Mouse (Mus musculus): ENCODE results near the gene Il21r. TPM values are rescaled to one million over a fixed set of nuclear protein-coding genes. Genes with fewer than 3 reads are reported as not detected.

Il21r gene
- polyA plus RNA-seq, 1 experiment from 2014 or later: 0.11 TPM

GRCm38 (mm10) chr7:125599373-125599973 lies 3.8 kb upstream of the Il21r start:
- no peak for ATAC-seq (replicated peaks; ENCODE audit: insufficient number of reproducible peaks, low FRiP score, low TSS enrichment, low read depth)
- 54% methylated on average over 4 of the region's 4 CpGs for WGBS

GRCm38 (mm10) chr7:125600136-125600535 lies 3.1 kb upstream of the Il21r start:
- 72% methylated on average over 10 of the region's 10 CpGs for WGBS
- no peak overlapping the region for H3K9ac ChIP-seq (replicated peaks; ENCODE audit: low read length)
- DNase-seq (ENCODE audit: low spot score): no peak

More at GRCm38 (mm10) chr7:125599373-125599973, 3.8 kb upstream of the Il21r start:
- DNase-seq (ENCODE audit: low spot score): no peak
- H3K9ac ChIP-seq (replicated peaks; ENCODE audit: low read length): no peak overlapping the region
- H3K27me3 ChIP-seq (ENCODE audit: control insufficient read depth, insufficient read depth, low read length): no peaks in the 10 kb centered on the region
- no peak overlapping the region for H3K27ac ChIP-seq (replicated peaks; ENCODE audit: low read depth, low read length)
- H3K9me3 ChIP-seq (replicated peaks; ENCODE audit: control insufficient read depth, low read length): no peaks in the 10 kb centered on the region
- no peaks in the 10 kb centered on the region for H3K4me1 ChIP-seq (ENCODE audit: control insufficient read depth, insufficient read depth, low read length)
- H3K36me3 ChIP-seq (replicated peaks; ENCODE audit: control insufficient read depth, insufficient read depth, low read depth, low read length): no peaks in the 10 kb centered on the region
- no peak overlapping the region for H3K4me3 ChIP-seq (ENCODE audit: low read depth, low read length)
- H3K4me2 ChIP-seq (ENCODE audit: low read depth, low read length): no peak overlapping the region

GRCm38 (mm10) chr7:125600612-125601279 lies 2.5 kb upstream of the Il21r start:
- Histone ChIP-seq H3K9ac (replicated peaks; ENCODE audit: low read length) (no peak overlapping the region), H3K4me2 (ENCODE audit: low read depth, low read length) (no peak overlapping the region), H3K4me1 (ENCODE audit: control insufficient read depth, insufficient read depth, low read length) (no peaks in the 10 kb centered on the region), H3K4me3 (ENCODE audit: low read depth, low read length) (no peak overlapping the region), H3K27ac (replicated peaks; ENCODE audit: low read depth, low read length) (no peak overlapping the region), H3K9me3 (replicated peaks; ENCODE audit: control insufficient read depth, low read length) (no peaks in the 10 kb centered on the region), H3K27me3 (ENCODE audit: control insufficient read depth, insufficient read depth, low read length) (no peaks in the 10 kb centered on the region), H3K36me3 (replicated peaks; ENCODE audit: control insufficient read depth, insufficient read depth, low read depth, low read length) (no peaks in the 10 kb centered on the region)
- DNase-seq (ENCODE audit: low spot score) (no peak), ATAC-seq (replicated peaks; ENCODE audit: insufficient number of reproducible peaks, low FRiP score, low TSS enrichment, low read depth) (no peak)
- 51% methylated on average over 6 of the region's 6 CpGs for WGBS

More at GRCm38 (mm10) chr7:125600136-125600535, 3.1 kb upstream of the Il21r start:
- no peaks in the 10 kb centered on the region for H3K27me3 ChIP-seq (ENCODE audit: control insufficient read depth, insufficient read depth, low read length)
- no peaks in the 10 kb centered on the region for H3K9me3 ChIP-seq (replicated peaks; ENCODE audit: control insufficient read depth, low read length)
- no peaks in the 10 kb centered on the region for H3K4me1 ChIP-seq (ENCODE audit: control insufficient read depth, insufficient read depth, low read length)
- no peak overlapping the region for H3K4me3 ChIP-seq (ENCODE audit: low read depth, low read length)
- H3K27ac ChIP-seq (replicated peaks; ENCODE audit: low read depth, low read length): no peak overlapping the region
- ATAC-seq (replicated peaks; ENCODE audit: insufficient number of reproducible peaks, low FRiP score, low TSS enrichment, low read depth): no peak
- no peak overlapping the region for H3K4me2 ChIP-seq (ENCODE audit: low read depth, low read length)
- H3K36me3 ChIP-seq (replicated peaks; ENCODE audit: control insufficient read depth, insufficient read depth, low read depth, low read length): no peaks in the 10 kb centered on the region

- Histone ChIP-seq H3K4me1 (ENCODE audit: control insufficient read depth, insufficient read depth, low read length) (no peaks in the 10 kb centered on the region), H3K36me3 (replicated peaks; ENCODE audit: control insufficient read depth, insufficient read depth, low read depth, low read length) (no peaks in the 10 kb centered on the region), H3K4me2 (ENCODE audit: low read depth, low read length) (no peak overlapping the region), H3K4me3 (ENCODE audit: low read depth, low read length) (no peak overlapping the region), H3K27ac (replicated peaks; ENCODE audit: low read depth, low read length) (no peak overlapping the region), H3K9ac (replicated peaks; ENCODE audit: low read length) (no peak overlapping the region), H3K9me3 (replicated peaks; ENCODE audit: control insufficient read depth, low read length) (no peaks in the 10 kb centered on the region), H3K27me3 (ENCODE audit: control insufficient read depth, insufficient read depth, low read length) (no peaks in the 10 kb centered on the region)
- DNase-seq (ENCODE audit: low spot score): no peak
- 88% methylated on average over 6 of the region's 6 CpGs for WGBS
- ATAC-seq (replicated peaks; ENCODE audit: insufficient number of reproducible peaks, low FRiP score, low TSS enrichment, low read depth): no peak
These were observed 2.0 kb upstream of the Il21r start for GRCm38 (mm10) chr7:125601280-125601670.

- 70% methylated on average over 11 of the region's 11 CpGs for WGBS
These were observed 1.3 kb upstream of the Il21r start for GRCm38 (mm10) chr7:125601821-125602448.

GRCm38 (mm10) chr7:125604362-125605319 lies 1.4 kb downstream of the Il21r start:
- Histone ChIP-seq H3K9ac (replicated peaks; ENCODE audit: low read length) (no peak overlapping the region), H3K4me2 (ENCODE audit: low read depth, low read length) (no peak overlapping the region), H3K36me3 (replicated peaks; ENCODE audit: control insufficient read depth, insufficient read depth, low read depth, low read length) (no peaks in the 10 kb centered on the region), H3K4me3 (ENCODE audit: low read depth, low read length) (no peak overlapping the region), H3K9me3 (replicated peaks; ENCODE audit: control insufficient read depth, low read length) (no peaks in the 10 kb centered on the region), H3K27me3 (ENCODE audit: control insufficient read depth, insufficient read depth, low read length) (no peaks in the 10 kb centered on the region), H3K4me1 (ENCODE audit: control insufficient read depth, insufficient read depth, low read length) (no peaks in the 10 kb centered on the region), H3K27ac (replicated peaks; ENCODE audit: low read depth, low read length) (no peak overlapping the region)
- ATAC-seq (replicated peaks; ENCODE audit: insufficient number of reproducible peaks, low FRiP score, low TSS enrichment, low read depth): no peak
- 79% methylated on average over 12 of the region's 12 CpGs for WGBS
- DNase-seq (ENCODE audit: low spot score): no peak

More at GRCm38 (mm10) chr7:125601821-125602448, 1.3 kb upstream of the Il21r start:
- no peak overlapping the region for H3K27ac ChIP-seq (replicated peaks; ENCODE audit: low read depth, low read length)
- no peak overlapping the region for H3K4me3 ChIP-seq (ENCODE audit: low read depth, low read length)
- DNase-seq (ENCODE audit: low spot score): no peak
- H3K4me1 ChIP-seq (ENCODE audit: control insufficient read depth, insufficient read depth, low read length): no peaks in the 10 kb centered on the region
- ATAC-seq (replicated peaks; ENCODE audit: insufficient number of reproducible peaks, low FRiP score, low TSS enrichment, low read depth): no peak
- H3K4me2 ChIP-seq (ENCODE audit: low read depth, low read length): no peak overlapping the region
- no peaks in the 10 kb centered on the region for H3K36me3 ChIP-seq (replicated peaks; ENCODE audit: control insufficient read depth, insufficient read depth, low read depth, low read length)
- no peaks in the 10 kb centered on the region for H3K27me3 ChIP-seq (ENCODE audit: control insufficient read depth, insufficient read depth, low read length)
- H3K9me3 ChIP-seq (replicated peaks; ENCODE audit: control insufficient read depth, low read length): no peaks in the 10 kb centered on the region
- no peak overlapping the region for H3K9ac ChIP-seq (replicated peaks; ENCODE audit: low read length)

- DNase-seq (ENCODE audit: low spot score) (no peak), ATAC-seq (replicated peaks; ENCODE audit: insufficient number of reproducible peaks, low FRiP score, low TSS enrichment, low read depth) (no peak)
- no peaks in the 10 kb centered on the region for H3K27me3 ChIP-seq (ENCODE audit: control insufficient read depth, insufficient read depth, low read length)
- no peaks in the 10 kb centered on the region for H3K4me1 ChIP-seq (ENCODE audit: control insufficient read depth, insufficient read depth, low read length)
- H3K36me3 ChIP-seq (replicated peaks; ENCODE audit: control insufficient read depth, insufficient read depth, low read depth, low read length): no peaks in the 10 kb centered on the region
- no peak overlapping the region for H3K4me3 ChIP-seq (ENCODE audit: low read depth, low read length)
- no peak overlapping the region for H3K27ac ChIP-seq (replicated peaks; ENCODE audit: low read depth, low read length)
- H3K9me3 ChIP-seq (replicated peaks; ENCODE audit: control insufficient read depth, low read length): no peaks in the 10 kb centered on the region
- no peak overlapping the region for H3K9ac ChIP-seq (replicated peaks; ENCODE audit: low read length)
- H3K4me2 ChIP-seq (ENCODE audit: low read depth, low read length): no peak overlapping the region
- 77% methylated on average over 4 of the region's 4 CpGs for WGBS
These were observed 2.5 kb downstream of the Il21r start for GRCm38 (mm10) chr7:125605725-125606139.

Measured in embryonic facial prominence, embryonic 11.5 days (tissue).